Mouse (Mus musculus) frontal cortex, adult (tissue): ENCODE data around the gene Mpeg1.

Experiments used
- ATAC-seq: cut with Nextera tagmentation; 2 replicates; pipeline ENCODE4 v1.9.2; 2017; ENCODE audit warnings: mild to moderate bottlenecking, moderate library complexity, mixed read lengths; ENCODE audit not compliant: low TSS enrichment

The Mpeg1 gene

DNA sequence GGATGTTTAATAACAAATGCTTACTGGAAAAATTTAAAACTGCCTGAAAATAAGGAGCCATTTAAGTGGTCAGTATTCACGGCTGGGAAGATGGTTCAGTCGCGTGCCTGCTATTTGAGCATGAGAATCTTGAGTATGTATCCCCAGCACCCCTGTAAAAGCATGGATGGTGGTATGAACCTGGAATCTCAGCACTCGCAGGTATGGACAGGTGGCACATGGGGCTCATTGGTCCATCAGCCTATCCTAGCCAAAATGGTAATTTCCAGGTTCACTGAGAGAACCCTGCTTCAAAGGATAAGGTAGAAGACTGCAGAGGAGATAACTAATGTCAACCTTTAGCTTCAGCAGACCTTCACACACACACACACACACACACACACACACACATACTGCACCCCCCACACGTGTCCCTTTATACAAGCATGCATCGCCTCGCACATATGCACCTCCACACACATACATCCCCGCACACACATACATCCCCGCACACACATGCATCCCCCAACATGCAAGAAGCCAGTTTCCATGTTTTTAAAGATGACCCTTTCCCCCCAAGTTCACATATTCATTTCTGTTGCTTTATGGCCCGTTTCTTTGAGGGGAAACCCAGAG, 5.1 kb downstream of the Mpeg1 start:
- ATAC-seq = no peak

DNA sequence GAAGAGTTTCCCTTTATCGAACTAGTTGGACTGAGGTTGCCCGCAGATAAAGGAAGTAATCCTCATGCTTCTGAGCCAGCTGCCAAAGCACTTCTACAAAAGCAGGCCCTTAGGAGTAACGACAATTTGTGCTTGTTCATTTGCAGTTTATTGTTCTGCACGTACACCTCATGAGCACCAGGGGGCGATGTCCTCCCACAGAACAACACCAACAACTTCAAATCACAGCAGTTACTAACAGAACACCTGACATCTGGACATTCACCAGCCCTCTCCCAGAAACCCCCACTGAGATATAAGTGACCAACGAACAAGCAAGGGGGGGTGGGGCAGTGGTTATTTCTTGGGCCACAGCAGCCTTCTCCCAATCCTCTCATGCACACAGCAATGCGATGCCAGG, 5.6 kb downstream of the Mpeg1 start:
- ATAC-seq = peak; percentile 68

DNA sequence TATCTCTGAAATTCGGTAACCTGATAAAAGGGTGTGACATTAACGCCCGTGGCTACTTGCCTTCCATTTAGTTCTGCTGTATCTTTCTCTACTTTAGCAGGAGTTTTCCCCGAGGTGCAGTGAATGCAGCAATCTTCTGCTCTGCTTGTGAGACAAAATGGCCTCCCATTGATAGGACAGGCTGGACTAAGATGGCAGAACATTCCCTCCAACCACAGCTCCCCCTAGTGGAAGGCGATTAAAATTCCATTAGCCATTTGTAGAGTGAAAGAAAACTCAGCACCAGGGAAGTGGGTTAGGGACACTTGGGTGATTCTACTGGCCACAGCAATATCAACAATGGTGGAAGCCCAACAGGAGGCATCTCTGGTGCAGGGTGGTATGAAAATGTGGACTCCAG, 6.9 kb downstream of the Mpeg1 start:
- no peak for ATAC-seq

DNA sequence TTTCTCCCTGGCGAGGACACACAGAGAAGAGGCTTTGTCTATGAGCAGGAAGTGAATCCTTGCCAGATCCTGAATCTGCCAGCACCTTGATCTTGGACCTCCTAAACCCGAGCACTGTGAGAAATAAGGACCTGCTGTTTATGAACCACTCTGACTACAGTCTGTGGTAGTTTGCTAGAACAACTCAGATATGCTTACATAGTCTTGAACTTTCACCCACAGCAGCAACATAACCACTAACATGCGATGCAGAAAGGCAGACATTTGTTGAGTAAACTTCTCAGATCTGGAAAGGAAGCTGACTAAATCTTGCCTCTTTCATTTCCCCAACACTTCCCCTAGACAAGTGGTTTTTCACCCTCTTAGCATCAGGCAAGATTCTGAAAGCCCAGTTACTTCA, 11.3 kb downstream of the Mpeg1 start:
- ATAC-seq = no peak

DNA sequence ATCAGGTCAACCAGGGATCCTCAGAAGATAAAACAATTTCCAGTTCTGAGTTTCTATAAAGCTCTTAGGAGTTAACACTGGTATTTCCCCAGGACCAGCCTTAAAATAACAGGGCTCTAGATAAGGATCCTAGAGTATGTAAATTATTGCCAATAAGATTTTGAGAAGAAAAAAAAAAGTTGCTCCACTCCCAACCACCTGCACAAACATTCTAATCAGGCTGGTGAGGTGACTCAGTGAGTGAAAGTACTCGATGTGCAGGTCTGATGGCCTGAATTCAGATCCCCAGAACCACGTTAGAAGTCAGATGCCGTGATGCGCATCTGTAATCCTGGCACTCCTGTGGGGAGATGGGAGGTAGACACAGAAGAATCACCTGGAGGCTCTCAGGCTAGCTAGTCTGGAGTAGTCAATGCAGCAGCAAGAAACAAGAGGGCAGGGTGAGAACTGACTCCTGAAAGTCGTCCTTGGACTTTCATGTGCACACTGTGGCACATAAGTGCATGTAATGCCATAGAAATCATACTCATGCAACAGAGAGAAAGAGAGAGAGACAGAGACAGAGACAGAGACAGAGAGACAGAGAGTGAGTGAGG, 11.9 kb downstream of the Mpeg1 start:
- ATAC-seq = no peak

DNA sequence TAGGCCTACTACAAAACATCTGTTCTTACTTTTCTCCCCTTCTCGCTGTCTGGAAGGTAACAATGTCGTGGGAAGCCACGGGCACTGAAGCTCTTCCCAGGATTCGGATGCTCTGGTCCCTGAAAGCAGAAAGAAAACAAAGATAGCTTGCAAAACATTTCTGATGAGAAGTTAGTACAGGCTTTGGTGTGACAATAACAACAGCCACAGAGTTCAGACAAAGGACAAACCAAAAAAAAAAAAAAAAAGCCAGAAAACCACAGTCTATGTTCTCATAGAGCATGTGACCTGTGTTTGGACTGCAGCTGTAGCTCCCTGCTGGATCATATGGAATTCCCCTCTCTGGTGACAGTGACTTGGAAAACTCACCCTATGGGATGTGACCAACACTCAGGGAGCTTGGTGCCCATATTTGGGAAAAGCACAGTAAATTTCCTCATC, 12.6 kb downstream of the Mpeg1 start:
- ATAC-seq = no peak

DNA sequence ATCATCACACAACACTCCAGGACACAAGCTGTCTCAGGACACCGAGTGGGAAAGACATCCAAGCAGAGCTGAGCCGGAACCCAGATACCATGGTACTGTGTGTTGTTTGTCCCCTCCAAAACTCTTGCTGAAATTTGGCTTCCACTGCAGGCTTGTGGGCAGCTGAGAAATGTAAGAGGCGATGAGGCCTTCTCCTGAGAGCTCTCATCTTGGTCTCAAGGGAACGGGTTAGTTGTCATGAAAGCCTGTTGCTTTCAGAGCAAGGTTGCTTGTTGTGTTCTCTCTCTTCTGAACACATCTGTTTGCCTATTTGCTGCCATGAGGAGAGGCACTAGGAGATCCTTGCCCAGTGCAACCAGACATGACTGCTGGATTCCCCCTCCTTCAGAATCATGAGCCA, 13.4 kb downstream of the Mpeg1 start:
- no peak for ATAC-seq

GRCm38 (mm10) chr19:12475380-12476250, 15.0 kb downstream of the Mpeg1 start:
- ATAC-seq = peak; percentile 97

- ATAC-seq = peak; percentile 18; the same call in 1 of the 2 replicates
Observed at GRCm38 (mm10) chr19:12476721-12477270, 16.2 kb downstream of the Mpeg1 start.

DNA sequence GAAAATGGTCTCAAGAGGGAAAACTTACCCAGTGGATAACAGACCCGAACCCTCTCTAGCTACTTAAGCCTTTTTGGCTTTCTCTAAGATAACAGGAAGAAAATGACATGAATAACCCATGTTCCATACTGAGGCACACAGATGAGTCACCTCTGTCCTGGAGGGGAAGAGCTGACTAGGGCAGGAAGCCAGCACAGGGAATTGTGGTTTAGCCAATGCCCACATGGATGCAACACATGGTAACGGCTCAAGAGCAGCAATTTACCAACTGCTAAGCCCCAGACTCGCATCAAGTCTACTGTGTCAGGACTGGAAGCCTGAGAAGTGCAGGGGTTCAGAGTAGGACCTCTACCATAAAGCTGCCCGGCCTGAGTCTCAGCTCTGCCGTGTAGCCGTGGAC, 17.8 kb downstream of the Mpeg1 start:
- ATAC-seq = no peak

GRCm38 (mm10) chr19:12483782-12484181, 23.2 kb downstream of the Mpeg1 start:
- ATAC-seq = no peak

GRCm38 (mm10) chr19:12484210-12484609, 23.6 kb downstream of the Mpeg1 start:
- ATAC-seq = no peak

DNA sequence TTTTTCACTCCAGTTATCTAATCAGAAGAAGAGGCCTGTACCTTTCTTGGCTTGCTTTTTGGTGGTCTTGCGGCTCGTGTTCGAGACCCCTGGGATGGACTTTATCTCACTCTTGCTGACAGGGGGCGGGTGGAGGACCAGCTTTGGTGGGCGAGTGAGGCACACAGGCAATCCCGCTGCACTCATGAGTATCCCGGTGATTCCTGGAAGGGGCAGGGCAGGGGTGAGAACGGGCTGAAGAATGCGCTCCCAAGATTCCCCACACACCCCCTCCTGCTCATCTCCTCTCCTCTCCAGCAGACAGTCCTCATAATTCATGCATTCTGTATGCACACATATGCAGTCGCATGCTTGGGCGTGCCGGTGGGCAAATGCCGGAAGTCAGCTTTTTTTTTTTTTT, 24.6 kb downstream of the Mpeg1 start:
- no peak for ATAC-seq

DNA sequence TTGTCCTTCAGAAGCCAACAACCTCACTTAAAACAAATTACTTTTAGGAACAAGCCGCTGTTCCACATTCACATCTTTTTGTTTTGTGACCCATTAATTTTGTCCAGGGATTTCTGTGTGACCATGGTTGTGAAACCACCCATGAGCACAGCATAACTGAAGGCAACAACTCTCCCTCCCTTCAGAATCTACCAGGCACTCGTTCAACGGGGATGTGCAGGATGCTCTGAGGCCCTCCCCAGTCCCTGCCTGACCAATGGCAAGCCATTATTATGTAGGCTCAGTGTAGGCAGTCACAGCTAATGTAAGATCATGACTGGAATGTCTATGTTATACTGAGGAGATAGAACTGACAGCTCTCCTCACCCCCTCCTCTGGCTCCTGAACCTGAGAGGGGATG, 25.1 kb downstream of the Mpeg1 start:
- no peak for ATAC-seq

DNA sequence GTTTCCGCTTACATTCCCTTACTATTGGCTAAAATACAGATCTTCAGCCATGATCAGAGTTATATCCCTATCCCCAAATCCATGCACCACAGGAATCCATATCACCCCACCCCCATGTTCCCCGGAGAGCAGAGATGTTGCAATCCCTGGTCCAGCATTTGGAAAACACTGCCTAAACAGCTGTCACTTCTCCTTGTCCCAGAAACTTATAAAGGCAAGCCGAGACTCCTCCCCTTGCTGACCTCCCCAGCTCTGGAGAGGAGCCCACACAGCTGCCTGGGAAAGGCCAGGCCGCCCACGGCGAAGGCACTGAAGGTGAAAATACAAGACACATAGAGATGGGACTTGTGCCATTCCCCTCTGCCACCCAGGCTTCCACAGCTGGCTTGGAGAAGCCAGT, 26.3 kb downstream of the Mpeg1 start:
- ATAC-seq = no peak

GRCm38 (mm10) chr19:12487511-12488204, 27.1 kb downstream of the Mpeg1 start:
- ATAC-seq = no peak

DNA sequence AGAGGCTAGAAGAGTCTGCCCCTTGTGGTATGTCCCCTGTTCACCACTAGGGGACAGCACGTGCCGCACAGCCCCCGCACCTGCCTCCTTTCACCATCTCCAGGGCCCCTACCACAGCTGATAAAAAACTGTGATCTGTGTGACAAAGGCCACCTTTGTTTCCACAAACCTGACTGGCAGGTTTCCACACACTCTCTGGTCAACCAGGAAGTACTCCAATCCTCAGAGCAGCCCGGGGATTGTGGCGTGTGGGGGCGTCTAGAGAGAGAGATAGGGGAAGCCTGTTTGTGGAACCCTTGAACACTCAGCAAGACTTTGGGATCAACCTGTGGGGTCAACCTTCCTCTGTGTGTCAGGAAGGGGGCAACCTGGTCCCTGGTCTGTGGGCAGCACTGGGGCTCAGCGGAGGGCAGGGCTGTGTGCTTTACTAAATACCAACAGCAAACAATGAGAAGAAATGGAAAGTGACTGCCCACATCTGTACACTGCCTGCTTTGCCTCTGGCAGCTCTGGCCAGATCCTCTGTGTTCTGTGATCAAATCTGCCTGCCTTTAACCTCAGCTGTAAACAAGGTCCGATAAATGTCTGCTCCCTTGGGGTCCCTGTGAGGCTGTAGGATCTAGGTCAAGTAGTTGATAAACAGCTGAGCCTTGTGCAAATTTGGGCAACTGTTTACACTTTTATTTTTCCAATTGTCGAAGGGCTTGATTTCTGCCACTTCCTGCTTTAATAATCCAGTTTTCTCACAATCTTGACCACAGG, 27.8 kb downstream of the Mpeg1 start:
- ATAC-seq = peak; percentile 53; the same call in 1 of the 2 replicates

GRCm38 (mm10) chr19:12488969-12489674, 28.5 kb downstream of the Mpeg1 start:
- ATAC-seq = no peak

- ATAC-seq = no peak
Observed at GRCm38 (mm10) chr19:12489675-12490570, 29.3 kb downstream of the Mpeg1 start.

- no peak for ATAC-seq
Observed at GRCm38 (mm10) chr19:12491636-12492035, 31.1 kb downstream of the Mpeg1 start.
